Mouse (Mus musculus): ENCODE measurements at regions not wholly inside any gene's neighbourhood (a gene's known extent, or its start where the extent isn't known, plus 50 kb on each side); places are given as distances from the start of the nearest gene placed in this dataset.

GRCm38 (mm10) chr4:93494319-93494718, 159.0 kb upstream of the Tusc1 start:
- Histone ChIP-seq H3K4me2 (no peak overlapping the region), H3K4me1 (replicated peaks) (no peaks in the 10 kb centered on the region), H3K4me3 (replicated peaks) (no peak overlapping the region), H3K9me3 (no peaks in the 10 kb centered on the region), H3K27ac (no peak overlapping the region), H3K36me3 (no peaks in the 10 kb centered on the region), H3K27me3 (no peaks in the 10 kb centered on the region), H3K9ac (replicated peaks) (no peak overlapping the region)
- no peak for ATAC-seq (ENCODE audit: insufficient number of reproducible peaks, insufficient read depth, low FRiP score, low TSS enrichment, low read depth)
- WGBS = 86% methylated on average over 4 of the region's 4 CpGs

DNA sequence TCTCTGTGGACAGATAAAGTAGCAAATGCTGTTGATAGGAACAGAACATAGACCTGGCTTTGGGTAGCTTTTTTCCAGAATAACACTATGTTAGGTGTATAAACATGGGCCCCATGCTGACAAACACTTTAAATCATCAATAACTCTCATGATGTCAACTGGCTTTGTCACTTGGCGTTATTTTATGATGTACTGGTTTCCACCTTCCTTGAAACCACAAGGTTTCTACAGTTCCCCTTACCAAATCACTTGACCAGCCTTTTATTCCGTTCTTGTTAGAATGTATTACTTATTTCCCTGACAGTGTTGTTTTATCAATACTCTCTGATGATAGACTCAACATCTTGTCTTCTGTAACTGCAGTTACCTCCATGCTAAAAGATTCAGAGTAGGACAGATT, 158.6 kb upstream of the Tusc1 start:
- H3K27ac ChIP-seq = no peak overlapping the region
- no peaks in the 10 kb centered on the region for H3K9me3 ChIP-seq
- ATAC-seq (ENCODE audit: insufficient number of reproducible peaks, insufficient read depth, low FRiP score, low TSS enrichment, low read depth) = no peak
- no peaks in the 10 kb centered on the region for H3K36me3 ChIP-seq
- WGBS = 88% methylated on average over 2 of the region's 2 CpGs
- H3K4me2 ChIP-seq = no peak overlapping the region
- H3K9ac ChIP-seq (replicated peaks) = no peak overlapping the region
- no peaks in the 10 kb centered on the region for H3K27me3 ChIP-seq
- no peak overlapping the region for H3K4me3 ChIP-seq (replicated peaks)
- H3K4me1 ChIP-seq (replicated peaks) = no peaks in the 10 kb centered on the region

GRCm38 (mm10) chr4:93493326-93493725, 158.0 kb upstream of the Tusc1 start:
- H3K9ac ChIP-seq (replicated peaks) = no peak overlapping the region
- H3K27ac ChIP-seq = no peak overlapping the region
- no peak overlapping the region for H3K4me2 ChIP-seq
- H3K27me3 ChIP-seq = no peaks in the 10 kb centered on the region
- H3K4me3 ChIP-seq (replicated peaks) = no peak overlapping the region
- H3K4me1 ChIP-seq (replicated peaks) = no peaks in the 10 kb centered on the region
- H3K36me3 ChIP-seq = no peaks in the 10 kb centered on the region
- no peaks in the 10 kb centered on the region for H3K9me3 ChIP-seq
- ATAC-seq (ENCODE audit: insufficient number of reproducible peaks, insufficient read depth, low FRiP score, low TSS enrichment, low read depth) = no peak

DNA sequence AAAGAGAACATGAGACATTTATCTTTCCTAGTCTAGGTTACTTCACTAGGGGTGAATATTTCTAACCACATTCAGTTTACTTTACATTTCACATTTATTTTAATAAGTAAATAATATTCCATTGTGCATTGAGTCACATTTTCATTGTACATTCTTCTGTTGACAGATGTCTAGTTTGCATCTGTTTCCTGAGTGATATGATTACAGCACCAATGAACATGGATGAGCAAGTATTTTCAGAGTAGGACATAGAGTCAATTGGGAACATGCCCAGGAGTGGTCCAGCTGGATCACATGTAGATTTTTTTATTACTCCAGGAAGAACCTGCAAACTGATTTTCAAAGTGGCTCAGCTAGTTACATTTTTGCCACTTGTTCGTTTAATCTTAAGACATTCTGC, 153.3 kb upstream of the Tusc1 start:
- H3K4me3 ChIP-seq (replicated peaks) = no peak overlapping the region
- WGBS = 82% methylated on average over 1 of the region's 1 CpGs
- no peaks in the 10 kb centered on the region for H3K9me3 ChIP-seq
- no peaks in the 10 kb centered on the region for H3K27me3 ChIP-seq
- H3K4me1 ChIP-seq (replicated peaks) = no peaks in the 10 kb centered on the region
- H3K4me2 ChIP-seq = no peak overlapping the region
- no peak overlapping the region for H3K27ac ChIP-seq
- no peaks in the 10 kb centered on the region for H3K36me3 ChIP-seq
- no peak for ATAC-seq (ENCODE audit: insufficient number of reproducible peaks, insufficient read depth, low FRiP score, low TSS enrichment, low read depth)
- H3K9ac ChIP-seq (replicated peaks) = no peak overlapping the region

DNA sequence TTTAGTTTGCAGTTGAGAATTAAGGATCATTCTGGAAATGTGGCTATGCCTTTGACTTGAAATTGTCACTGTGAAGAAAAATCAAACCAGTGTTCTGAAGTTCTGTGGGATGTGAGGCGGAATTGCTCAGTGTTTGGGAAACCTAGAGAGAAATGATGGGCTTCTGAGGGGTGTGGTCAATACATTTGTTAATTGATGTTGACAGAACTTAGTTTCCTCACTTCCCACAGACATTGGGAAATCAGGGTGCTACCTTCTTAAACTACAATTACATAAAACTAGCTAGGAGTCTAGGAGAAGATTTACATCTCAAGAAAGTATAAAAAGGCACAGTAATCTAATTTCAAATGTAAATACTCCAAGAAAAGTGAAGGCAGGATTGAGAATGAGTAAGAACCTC, 151.1 kb upstream of the Tusc1 start:
- Histone ChIP-seq H3K4me1 (replicated peaks) (no peaks in the 10 kb centered on the region), H3K27ac (no peak overlapping the region), H3K27me3 (no peaks in the 10 kb centered on the region), H3K4me3 (replicated peaks) (no peak overlapping the region), H3K4me2 (no peak overlapping the region), H3K36me3 (no peaks in the 10 kb centered on the region), H3K9me3 (no peaks in the 10 kb centered on the region), H3K9ac (replicated peaks) (no peak overlapping the region)
- 83% methylated on average over 1 of the region's 1 CpGs for WGBS
- no peak for ATAC-seq (ENCODE audit: insufficient number of reproducible peaks, insufficient read depth, low FRiP score, low TSS enrichment, low read depth)

DNA sequence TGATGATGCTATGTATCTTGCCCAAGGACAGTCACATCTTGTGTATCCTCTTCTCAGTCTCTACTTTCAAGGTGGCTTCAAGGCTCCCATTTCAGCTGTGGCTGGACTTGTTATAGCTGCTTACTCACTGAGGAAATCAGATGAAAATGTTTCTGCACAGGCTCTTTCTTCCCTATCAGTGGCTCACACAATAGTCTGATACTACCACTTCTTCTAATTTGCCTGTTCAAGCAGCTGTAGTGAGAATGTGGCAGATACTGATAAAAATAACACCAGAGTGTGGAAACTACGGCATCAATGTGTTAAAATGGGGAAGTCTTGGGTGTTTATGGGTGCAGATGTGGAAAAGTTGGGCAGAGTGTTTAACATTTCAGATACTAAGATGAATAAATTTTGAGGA, 145.9 kb upstream of the Tusc1 start:
- H3K9me3 ChIP-seq = no peaks in the 10 kb centered on the region
- 82% methylated on average over 1 of the region's 1 CpGs for WGBS
- no peak overlapping the region for H3K4me2 ChIP-seq
- H3K4me1 ChIP-seq (replicated peaks) = no peaks in the 10 kb centered on the region
- no peaks in the 10 kb centered on the region for H3K27me3 ChIP-seq
- H3K27ac ChIP-seq = no peak overlapping the region
- H3K4me3 ChIP-seq (replicated peaks) = no peak overlapping the region
- no peaks in the 10 kb centered on the region for H3K36me3 ChIP-seq
- H3K9ac ChIP-seq (replicated peaks) = no peak overlapping the region
- ATAC-seq (ENCODE audit: insufficient number of reproducible peaks, insufficient read depth, low FRiP score, low TSS enrichment, low read depth) = no peak

DNA sequence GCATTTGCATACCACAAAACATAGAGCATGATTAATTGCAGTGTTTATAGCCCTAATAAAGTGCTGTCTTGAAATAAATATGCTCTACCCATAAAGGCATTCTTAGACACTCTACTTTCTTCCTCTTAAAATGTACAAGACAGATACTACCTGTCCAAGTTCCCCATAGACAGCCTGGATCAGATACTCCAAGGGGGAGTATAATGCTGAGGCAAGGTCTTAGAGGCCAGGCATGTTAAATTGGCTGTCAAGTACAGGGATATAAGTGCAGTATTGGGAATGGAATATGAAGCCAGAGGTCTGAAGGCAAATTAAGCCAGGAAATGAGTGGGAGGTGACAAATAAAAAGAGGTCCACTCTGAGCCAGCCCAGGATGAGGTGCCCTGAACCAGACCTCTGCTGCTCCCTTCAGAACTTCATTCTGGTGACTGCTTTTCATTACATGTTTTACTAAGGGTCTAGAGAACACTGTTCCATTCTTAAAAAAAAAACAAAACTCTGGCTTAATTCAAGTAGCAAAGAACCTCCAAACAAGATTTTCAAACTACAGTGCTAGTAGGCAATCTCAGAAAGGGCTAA, 142.0 kb upstream of the Tusc1 start:
- no peaks in the 10 kb centered on the region for H3K9me3 ChIP-seq
- H3K4me2 ChIP-seq = no peak overlapping the region
- no peaks in the 10 kb centered on the region for H3K4me1 ChIP-seq (replicated peaks)
- no peak for ATAC-seq (ENCODE audit: insufficient number of reproducible peaks, insufficient read depth, low FRiP score, low TSS enrichment, low read depth)
- no peaks in the 10 kb centered on the region for H3K27me3 ChIP-seq
- H3K36me3 ChIP-seq = no peaks in the 10 kb centered on the region
- H3K9ac ChIP-seq (replicated peaks) = no peak overlapping the region
- no peak overlapping the region for H3K27ac ChIP-seq
- no peak overlapping the region for H3K4me3 ChIP-seq (replicated peaks)

DNA sequence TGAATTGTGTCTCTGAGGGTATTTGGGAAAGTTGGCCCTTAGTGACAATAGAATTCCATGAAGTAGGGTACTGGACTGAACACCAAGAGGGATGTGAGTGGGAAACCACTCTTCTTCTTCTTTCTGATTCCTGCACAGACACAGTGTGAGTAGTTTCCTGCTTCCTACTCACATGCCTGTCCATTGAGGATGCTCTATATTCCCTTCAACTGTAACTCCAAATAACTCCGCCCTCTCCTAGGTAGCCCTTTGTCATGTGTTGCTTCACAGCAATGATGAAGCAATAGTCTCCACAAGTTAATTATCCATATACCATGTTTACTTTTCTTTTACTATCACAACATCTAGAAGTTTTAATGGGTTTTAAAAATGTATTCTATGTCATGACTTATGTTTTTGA, 132.7 kb upstream of the Tusc1 start:
- H3K4me3 ChIP-seq (replicated peaks) = no peak overlapping the region
- WGBS = 94% methylated on average over 1 of the region's 1 CpGs
- no peaks in the 10 kb centered on the region for H3K4me1 ChIP-seq (replicated peaks)
- H3K4me2 ChIP-seq = no peak overlapping the region
- H3K36me3 ChIP-seq = no peaks in the 10 kb centered on the region
- H3K9ac ChIP-seq (replicated peaks) = no peak overlapping the region
- H3K27me3 ChIP-seq = no peaks in the 10 kb centered on the region
- H3K9me3 ChIP-seq = no peaks in the 10 kb centered on the region
- no peak for ATAC-seq (ENCODE audit: insufficient number of reproducible peaks, insufficient read depth, low FRiP score, low TSS enrichment, low read depth)
- no peak overlapping the region for H3K27ac ChIP-seq

DNA sequence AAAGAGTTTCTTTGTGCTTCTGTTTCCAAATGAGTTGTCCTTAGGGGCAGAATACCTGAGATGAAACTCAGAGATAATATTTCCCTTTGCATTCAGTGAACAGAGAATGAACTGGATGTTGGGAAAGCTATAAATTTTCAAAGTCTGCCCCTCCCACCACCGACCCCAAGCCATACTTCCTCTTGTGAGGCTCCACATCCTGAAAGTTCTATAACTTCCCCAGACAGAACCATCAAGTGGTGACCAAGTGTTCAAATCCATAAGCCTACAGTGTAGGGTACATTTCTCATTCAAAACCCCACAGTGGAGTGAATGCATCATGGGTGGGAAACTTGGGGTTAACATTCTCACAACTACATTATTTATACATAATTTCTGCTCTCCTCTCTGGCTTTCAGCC, 132.1 kb upstream of the Tusc1 start:
- H3K4me3 ChIP-seq (replicated peaks) = no peak overlapping the region

GRCm38 (mm10) chr4:93451357-93451756, 116.0 kb upstream of the Tusc1 start:
- Histone ChIP-seq H3K4me2 (no peak overlapping the region), H3K27me3 (no peaks in the 10 kb centered on the region), H3K36me3 (no peaks in the 10 kb centered on the region), H3K9ac (replicated peaks) (no peak overlapping the region), H3K27ac (no peak overlapping the region), H3K4me1 (replicated peaks) (no peaks in the 10 kb centered on the region), H3K4me3 (replicated peaks) (no peak overlapping the region), H3K9me3 (no peaks in the 10 kb centered on the region)
- ATAC-seq (ENCODE audit: insufficient number of reproducible peaks, insufficient read depth, low FRiP score, low TSS enrichment, low read depth) = no peak
- 50% methylated on average over 3 of the region's 3 CpGs for WGBS

More for the DNA sequence above, 132.1 kb upstream of the Tusc1 start:
- Histone ChIP-seq H3K4me1 (replicated peaks) (no peaks in the 10 kb centered on the region), H3K9ac (replicated peaks) (no peak overlapping the region), H3K27ac (no peak overlapping the region), H3K4me2 (no peak overlapping the region), H3K9me3 (no peaks in the 10 kb centered on the region), H3K27me3 (no peaks in the 10 kb centered on the region), H3K36me3 (no peaks in the 10 kb centered on the region)
- WGBS = 84% methylated on average over 1 of the region's 1 CpGs
- no peak for ATAC-seq (ENCODE audit: insufficient number of reproducible peaks, insufficient read depth, low FRiP score, low TSS enrichment, low read depth)

GRCm38 (mm10) chr4:93450831-93451230, 115.5 kb upstream of the Tusc1 start:
- H3K27ac ChIP-seq = no peak overlapping the region
- no peak for ATAC-seq (ENCODE audit: insufficient number of reproducible peaks, insufficient read depth, low FRiP score, low TSS enrichment, low read depth)
- H3K9me3 ChIP-seq = no peaks in the 10 kb centered on the region
- no peaks in the 10 kb centered on the region for H3K36me3 ChIP-seq
- H3K4me1 ChIP-seq (replicated peaks) = no peaks in the 10 kb centered on the region
- WGBS = 73% methylated on average over 1 of the region's 1 CpGs
- H3K4me2 ChIP-seq = no peak overlapping the region
- no peaks in the 10 kb centered on the region for H3K27me3 ChIP-seq
- H3K4me3 ChIP-seq (replicated peaks) = no peak overlapping the region
- no peak overlapping the region for H3K9ac ChIP-seq (replicated peaks)

- Histone ChIP-seq H3K9me3 (no peaks in the 10 kb centered on the region), H3K4me2 (no peak overlapping the region), H3K36me3 (no peaks in the 10 kb centered on the region), H3K27ac (no peak overlapping the region), H3K9ac (replicated peaks) (no peak overlapping the region), H3K4me1 (replicated peaks) (no peaks in the 10 kb centered on the region), H3K27me3 (no peaks in the 10 kb centered on the region), H3K4me3 (replicated peaks) (no peak overlapping the region)
- no peak for ATAC-seq (ENCODE audit: insufficient number of reproducible peaks, insufficient read depth, low FRiP score, low TSS enrichment, low read depth)
These were observed 109.4 kb upstream of the Tusc1 start for GRCm38 (mm10) chr4:93444666-93445065.

Measured in limb, embryonic 12.5 days (tissue).